Mouse (Mus musculus): ENCODE measurements around the gene Rps5.
"Not testable (repeated sequence)": the region's sequence is repeated elsewhere in the genome, so short reads cannot be mapped to it uniquely, and the experiment has no call there.

The Rps5 gene

DNA sequence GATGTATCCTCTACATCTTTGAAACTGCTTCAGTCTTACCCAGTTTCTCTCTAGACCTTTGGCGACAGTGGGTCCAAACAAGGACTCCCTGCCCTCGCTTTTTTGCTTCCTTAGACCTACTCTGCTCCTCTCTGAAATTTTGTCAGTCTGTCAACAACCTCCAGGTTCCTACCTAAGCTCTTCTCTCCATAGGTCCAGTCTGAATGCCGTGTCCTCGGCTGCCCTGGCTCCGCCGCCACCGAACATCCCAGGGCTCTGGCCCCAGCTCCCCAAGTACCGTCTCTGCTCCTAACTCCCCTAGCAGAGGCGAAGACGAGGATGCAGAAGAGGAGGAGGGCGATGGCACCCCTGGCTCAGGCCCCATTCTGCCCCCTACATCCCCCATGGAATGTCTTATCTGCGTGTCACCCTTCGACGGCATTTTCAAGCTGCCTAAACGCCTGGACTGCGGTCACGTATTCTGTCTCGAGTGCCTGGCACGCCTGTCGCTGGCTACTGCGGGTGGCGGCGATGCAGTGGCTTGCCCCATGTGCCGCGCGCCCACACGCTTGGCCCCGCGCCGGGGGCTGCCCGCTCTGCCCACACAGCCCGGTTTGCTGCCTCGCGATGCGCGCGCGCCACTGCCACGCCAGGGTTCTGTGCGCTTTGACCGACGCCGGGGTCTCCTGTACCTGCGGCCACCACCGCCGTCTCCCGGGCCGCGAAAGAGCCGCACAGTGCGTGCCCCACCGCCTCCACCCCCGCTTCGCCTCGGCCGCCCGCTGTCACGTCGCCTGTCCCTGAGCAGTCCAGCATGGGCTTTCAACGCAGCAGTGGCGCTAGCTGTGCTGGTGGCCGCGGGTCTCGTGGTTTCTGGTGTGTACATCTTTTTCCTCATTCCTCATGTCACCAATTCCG lies 5.9 kb downstream of the Rps5 start:
- peak; percentile 70 for DNase-seq

DNA sequence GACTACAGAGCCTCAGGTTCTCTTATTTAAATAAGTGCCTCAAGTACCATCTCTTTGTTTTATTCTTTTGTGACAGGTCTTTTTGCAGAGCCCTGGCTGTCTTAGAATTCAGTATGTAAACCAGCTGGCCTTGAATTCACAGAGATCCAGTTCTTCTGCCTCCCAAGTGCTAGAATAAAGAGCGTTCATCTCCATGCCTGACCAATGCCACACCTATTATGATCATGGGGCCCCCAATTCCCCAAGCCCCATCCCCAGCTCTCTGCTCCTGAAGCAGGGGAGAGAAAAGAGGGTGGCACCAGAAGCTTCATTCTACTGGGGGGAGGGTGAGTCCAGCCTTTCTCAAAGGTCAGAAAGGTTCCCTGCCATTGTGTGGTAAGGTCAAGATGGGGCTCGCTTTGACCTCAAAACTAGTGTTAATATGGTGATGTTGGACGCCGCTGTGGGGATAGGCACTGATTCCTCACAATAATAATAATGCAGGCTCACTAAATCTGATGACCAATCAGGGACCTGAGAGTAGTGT lies 11.6 kb downstream of the Rps5 start:
- DNase-seq, result no peak

DNA sequence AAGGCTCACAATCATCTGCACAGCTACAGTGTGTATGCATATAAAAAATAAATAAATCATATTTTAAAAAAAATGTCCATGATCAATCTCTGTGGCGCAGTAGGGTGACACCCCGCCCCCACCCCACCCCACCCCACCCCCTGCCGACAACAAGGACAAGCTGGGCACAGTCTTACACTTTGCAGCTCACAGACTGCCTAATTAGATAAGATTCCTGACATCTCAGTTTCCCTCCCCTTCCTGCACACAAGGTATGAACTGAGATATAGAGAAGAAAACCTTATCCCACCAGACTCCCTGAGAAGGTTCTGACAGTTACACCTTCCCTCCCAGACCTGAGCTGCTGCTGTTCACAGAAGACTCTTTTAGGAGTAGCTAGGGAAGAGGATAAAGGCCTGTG lies 12.7 kb downstream of the Rps5 start:
- no peak for DNase-seq

DNA sequence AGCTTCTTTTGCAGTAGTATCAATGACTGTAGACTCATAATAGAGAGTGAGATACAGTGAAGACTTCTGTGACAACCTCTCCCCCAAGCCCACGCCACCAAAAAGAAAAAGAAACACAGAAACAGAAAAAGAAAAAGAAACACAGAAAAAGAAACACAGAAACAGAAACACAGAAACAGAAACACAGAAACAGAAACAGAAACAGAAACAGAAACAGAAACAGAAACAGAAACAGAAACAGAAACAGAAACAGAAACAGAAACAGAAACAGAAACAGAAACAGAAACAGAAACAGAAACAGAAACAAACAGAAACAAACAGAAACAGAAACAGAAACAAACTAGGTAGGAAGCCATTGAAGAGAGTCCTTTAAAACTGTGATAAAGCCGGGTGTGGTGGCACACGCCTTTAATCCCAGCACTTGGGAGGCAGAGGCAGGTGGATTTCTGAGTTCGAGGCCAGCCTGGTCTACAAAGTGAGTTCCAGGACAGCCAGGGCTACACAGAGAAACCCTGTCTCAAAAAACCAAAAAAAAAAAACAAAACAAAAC lies 15.2 kb downstream of the Rps5 start:
- DNase-seq, result not testable (repeated sequence)

DNA sequence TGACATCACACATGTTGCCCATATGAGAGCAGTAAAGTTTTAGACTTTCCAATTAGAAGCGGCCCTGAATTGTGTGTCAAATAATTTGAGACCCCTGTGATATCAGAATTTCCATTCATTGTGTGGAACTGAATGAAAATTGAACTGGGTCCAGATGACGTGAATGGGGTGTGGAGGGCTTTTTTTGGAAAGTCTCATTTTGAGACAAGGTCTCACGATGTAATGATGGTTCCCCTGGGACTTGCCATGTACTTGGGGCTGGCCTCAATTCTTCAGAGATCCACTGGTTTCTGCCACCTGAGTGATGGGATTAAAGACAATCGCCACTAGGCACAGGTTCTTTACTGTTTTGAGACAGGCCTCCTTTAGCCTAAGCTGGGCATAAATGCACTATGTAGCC lies 18.5 kb downstream of the Rps5 start:
- DNase-seq, result no peak

DNA sequence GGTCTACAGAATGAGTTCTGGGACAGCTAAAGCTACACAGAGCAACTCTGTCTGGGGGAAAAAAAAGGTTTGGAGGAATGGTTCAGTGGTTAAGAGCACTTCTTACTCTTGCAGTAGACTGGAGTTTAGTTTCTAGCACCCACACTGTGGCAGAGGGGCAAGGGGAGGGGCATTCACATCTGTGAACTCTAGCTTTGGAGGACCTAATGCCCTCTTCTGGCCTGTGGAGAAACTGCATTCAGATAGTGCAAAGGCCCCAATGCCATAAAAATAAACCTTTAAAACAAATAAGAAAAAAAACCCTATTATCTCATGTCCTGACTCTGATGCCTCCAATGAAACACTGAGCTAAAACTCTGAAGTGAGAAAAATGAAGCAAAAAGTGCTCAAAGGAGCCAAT lies 21.4 kb downstream of the Rps5 start:
- DNase-seq, result no peak

DNA sequence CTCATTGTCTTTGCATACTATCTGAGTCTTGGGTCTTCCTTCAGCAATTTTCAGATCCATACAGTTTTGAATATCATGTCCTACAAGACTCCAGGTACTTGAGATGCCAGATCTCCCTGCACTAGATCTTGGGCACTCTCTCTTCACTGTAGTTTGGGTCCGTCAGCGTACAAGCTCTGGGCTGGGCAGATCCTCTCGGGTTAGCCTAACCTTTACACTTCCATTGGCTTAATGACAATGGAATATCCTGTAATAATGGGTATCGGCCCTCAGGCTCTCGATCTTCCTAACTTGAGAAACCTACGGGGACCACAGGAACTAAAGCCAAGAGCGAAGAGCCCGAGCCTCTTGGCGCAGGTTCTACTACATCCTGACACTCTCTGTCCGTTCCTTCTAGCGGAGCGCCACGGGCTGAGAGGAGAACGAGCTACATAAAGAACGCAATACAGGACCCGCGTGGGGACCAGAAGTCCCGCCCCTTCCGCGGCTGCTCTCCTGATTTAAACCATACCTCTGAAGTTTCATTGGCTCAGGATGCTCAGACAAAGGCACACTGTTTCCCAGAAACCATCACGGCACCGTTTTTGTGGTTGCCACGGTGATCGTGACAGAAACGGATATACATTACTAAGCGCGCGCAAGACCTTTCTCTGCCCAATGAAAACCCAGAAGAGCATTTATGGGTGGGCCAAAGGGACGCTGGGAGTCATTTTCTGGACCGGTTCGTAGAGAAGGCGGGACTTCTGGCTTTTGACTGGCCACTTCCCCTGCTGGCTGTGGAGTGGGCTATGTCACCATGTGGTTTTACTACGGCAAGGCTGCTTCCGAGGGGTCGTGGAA lies 27.2 kb downstream of the Rps5 start:
- peak; percentile 94 for DNase-seq

DNA sequence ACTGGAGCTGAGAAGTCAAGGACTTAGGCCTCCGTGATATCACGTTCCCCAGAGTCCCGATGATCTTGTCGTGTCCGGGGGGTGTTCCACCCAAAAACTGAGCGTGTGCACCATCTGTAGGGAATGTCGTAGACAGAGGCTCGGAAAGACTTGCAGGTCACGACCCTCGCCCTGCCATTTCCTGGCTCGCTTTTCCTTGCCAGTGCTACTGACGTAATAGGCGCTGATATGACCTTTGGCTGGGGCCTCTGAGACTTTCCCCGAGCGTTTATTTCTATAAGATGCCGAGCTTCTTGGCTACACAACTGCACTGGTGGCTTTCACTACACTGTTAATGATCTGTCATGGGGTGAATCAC lies 27.8 kb downstream of the Rps5 start:
- DNase-seq, result no peak

DNA sequence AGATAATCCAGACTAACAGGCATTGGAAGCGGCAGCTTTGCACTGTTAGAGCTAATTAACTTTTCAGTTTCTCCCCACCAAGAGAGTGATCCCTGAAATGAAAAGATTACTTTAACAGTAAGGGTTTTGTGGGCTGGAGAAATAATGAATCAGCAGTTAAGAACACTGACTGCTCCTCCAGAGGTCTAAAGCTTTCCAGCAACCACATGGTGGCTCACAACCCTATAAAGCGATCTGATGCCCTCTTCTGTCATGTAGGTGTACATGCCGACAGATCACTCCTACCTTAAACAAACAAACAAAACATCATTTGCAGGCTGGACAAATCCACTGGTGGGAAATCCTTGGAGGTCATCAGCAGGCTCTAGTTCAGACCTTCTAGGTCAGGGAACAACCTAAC lies 32.8 kb downstream of the Rps5 start:
- no peak for DNase-seq

DNA sequence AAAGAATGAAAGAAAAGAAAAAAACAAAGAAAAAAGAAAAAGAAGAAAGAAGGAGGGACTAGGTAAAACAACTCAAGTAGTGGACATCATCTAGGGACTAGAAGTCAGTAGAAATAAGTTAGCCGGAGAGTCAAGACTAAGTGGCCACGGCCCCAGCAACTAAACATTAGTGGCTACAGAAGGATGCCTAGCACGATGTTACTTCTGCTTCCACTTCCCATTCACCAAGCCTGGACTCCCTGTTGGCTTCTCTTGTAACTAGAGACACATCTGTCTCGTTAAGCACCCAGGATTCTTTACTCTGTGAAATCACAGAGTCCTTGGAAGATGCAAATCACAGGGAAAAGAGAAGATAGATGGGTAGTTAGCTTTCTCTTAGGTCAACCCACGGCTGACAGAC lies 35.4 kb downstream of the Rps5 start:
- no peak for DNase-seq

DNA sequence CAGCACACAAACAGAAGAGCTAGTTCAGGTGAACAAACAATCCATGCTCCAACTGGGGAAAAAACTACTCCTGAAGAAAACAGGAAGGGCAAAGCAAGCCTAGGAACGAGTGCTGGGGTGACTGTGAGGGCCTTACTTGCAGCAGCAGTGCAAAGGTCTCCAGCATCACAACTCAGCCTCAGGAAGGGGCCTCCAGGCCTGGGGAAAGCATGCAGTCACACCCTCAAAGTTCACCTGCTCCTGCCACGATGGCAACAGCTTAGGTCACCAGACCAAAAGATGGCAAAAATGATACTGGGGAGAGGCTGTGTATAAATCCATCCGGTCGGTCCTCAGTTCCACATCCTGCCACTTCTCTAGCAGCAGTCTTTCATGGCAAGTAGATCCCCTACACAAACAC lies 36.9 kb downstream of the Rps5 start:
- DNase-seq, result no peak

DNA sequence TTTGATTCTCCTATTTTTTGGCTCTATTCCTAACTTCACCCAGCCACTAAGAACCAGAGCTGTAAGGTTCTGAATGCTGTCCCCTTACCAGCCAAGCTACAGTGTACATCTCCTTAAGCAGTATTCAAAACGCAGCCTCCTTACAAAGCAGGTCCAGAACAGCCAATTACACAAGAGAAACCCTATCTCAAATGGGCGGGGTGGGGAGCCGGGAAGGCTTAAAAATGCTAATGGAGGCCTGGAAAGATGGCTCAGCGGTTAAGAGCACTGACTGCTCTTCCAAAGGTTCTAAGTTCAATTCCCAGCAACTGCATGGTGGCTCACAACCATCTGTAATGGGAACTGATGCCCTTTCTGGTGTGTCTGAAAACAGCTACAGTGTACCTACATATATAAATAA lies 37.6 kb downstream of the Rps5 start:
- no peak for DNase-seq

DNA sequence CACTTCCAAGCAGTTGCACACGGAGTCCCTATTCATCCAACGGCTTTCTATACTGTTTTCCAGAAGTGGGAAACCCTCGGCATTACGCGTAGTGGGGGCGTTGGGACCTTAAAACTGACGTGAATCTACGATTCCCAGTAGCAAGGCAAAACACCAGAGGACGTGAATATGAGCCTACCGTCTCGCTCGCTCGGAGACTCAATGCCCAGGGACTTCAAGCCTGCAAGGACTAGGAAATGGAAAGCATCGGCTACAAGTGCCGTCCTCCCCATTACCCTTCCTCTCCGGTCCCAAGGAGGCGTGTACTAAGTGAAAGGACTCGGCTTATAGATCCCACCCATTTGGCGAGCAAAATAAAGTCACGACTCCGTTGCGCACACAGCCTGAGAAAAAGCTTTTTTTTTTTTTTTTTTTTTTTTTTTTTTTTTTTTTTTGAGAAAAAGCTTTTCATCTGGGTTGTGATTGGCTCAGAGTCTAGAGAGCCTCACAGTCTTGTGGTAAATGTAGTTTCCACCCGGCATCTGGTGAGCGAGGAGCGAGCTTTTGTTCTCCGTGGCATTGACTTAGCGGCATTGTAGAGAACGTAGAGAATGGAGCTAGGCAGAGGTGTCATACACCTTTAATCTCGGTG lies 39.5 kb downstream of the Rps5 start:
- no peak for DNase-seq

DNA sequence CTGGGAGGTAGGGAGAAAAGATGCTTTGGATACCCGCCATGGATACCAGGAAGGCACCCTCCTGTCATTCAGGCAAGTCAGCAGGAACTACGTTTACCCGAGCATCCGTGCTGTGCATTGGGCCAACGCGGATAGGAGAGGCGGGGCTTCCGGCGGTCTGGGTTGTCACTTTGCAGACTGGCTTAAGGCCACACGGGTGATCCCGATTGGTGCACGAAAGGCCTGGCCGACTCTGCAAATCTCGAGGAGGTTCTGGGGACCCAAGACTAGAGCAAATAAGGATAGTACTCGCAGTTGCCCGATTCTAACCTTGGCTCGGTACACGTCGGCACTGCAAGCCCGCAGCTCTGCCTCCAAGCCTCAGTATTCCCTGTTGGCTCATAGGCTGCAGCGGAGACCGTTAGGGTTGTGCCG lies 43.6 kb downstream of the Rps5 start, which contains the start of gene Zfp324:
Gene Zfp324 (plus strand): TSS at position 161 of the 414 bp plus-strand sequence.
- peak; percentile 89 for DNase-seq

DNA sequence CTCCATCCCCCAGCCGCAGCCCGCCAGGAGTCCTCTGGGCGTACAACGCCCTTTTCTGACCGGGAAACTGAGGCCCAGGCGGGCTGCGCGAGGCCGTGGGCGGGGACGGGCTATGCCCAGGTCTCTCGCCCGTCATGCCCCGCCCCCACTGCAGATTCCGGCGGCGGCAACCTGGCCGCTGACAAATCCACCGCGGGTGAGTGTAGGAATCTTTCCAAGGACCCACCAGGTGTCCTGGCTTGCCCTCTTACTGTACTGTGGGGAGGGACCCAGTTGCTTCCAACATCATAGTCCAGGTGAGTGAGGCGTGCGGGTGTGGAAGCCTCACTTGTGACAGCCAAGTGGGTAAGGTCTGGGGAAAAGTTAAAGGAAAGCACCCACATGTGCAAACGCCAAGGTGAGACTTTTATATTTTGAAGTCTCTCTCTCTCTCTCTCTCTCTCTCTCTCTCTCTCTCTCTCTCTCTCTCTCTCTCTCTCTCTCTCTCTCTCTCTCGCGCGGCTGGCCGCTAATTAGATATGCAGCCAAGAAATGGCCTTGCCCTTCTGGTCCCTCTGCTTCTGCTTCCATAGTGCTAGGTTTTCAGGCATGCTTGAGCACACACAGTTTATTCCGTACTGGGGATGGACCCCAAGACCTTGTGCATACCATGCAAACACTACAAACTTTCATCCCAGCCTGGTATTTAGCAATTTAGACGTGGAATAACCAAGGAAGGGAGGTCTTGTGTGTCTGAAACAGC lies 44.2 kb downstream of the Rps5 start:
- DNase-seq, result peak; percentile 85

DNA sequence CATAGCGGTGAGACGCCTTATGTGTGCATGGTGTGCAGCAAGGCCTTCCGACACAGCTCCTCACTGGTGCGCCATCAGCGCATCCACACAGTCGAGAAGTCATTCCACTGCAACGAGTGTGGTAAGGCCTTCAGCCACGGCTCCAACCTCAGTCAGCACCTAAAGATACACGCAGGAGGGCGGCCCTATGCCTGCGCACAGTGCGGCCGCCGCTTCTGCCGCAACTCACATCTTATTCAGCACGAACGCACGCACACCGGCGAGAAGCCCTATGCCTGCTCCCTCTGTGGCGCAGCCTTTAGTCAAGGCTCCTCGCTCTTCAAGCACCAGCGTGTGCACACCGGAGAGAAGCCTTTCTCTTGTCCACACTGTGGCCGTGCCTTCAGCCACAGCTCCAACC lies 48.8 kb downstream of the Rps5 start:
- DNase-seq, result no peak
